Mouse (Mus musculus) lung, embryonic 15.5 days (tissue): ENCODE data around the gene Utf1. TPM values are rescaled to one million over a fixed set of nuclear protein-coding genes. Genes with fewer than 3 reads are reported as not detected.
A peak's percentile ranks its signal among the peaks of the same experiment; 100 is the strongest.

Source experiments
- ATAC-seq: fragments of 200-750 bp; cut with Nextera tagmentation; 2 replicates; pipeline ENCODE4 v1.8.0; 2017; ENCODE audit warnings: moderate number of reproducible peaks, borderline replicate concordance; ENCODE audit not compliant: low FRiP score, low TSS enrichment; ENCODE audit errors: extremely low read depth
- H3K27ac ChIP-seq: fragments of 300-500 bp; sonication (generic); 2 replicates; pipeline ENCODE4 v1.5.1; 2015; ENCODE audit warnings: moderate library complexity, mild to moderate bottlenecking, inconsistent platforms
- H3K27me3 ChIP-seq: fragments of 300-500 bp; sonication (generic); 2 replicates; pipeline ENCODE4 v1.6.1; 2015; ENCODE audit warnings: inconsistent platforms
- H3K36me3 ChIP-seq: fragments of 300-500 bp; sonication (generic); 2 replicates; pipeline ENCODE4 v1.6.1; 2015; ENCODE audit warnings: inconsistent platforms
- H3K4me1 ChIP-seq: fragments of 300-500 bp; sonication (generic); 2 replicates; pipeline ENCODE4 v1.6.1; 2015; ENCODE audit warnings: inconsistent platforms
- H3K4me2 ChIP-seq: fragments of 300-500 bp; sonication (generic); 2 replicates; pipeline ENCODE4 v1.6.1; 2015; ENCODE audit warnings: inconsistent platforms, mild to moderate bottlenecking, moderate library complexity
- H3K4me3 ChIP-seq: fragments of 300-500 bp; sonication (generic); 2 replicates; pipeline ENCODE4 v1.5.1; 2015; ENCODE audit warnings: mild to moderate bottlenecking, inconsistent platforms
- H3K9ac ChIP-seq: fragments of 300-500 bp; sonication (generic); 2 replicates; pipeline ENCODE4 v1.6.1; 2015; ENCODE audit warnings: inconsistent platforms
- H3K9me3 ChIP-seq: fragments of 300-500 bp; sonication (generic); 2 replicates; pipeline ENCODE4 v1.6.1; 2016; ENCODE audit warnings: inconsistent platforms
- WGBS: fragments of 180-500 bp; shearing (Covaris S2); methylation state at CpG from one replicate; pipeline ENCODE4 v1.1.7; 2015; 5-methylcytosine and 5-hydroxymethylcytosine counted together
- polyA plus RNA-seq: library from polyadenylated mRNA; unstranded; fragments of >200 nt; fragmentation: Nextera tagmentation; extraction: Ambion mirVana; gene quantifications from 2 replicates; pipeline ENCODE4 v1.2.1, GENCODE M21; 2015

The Utf1 gene
- 0.31 TPM in 1 of 2 replicates, not detected in the other for polyA plus RNA-seq

DNA sequence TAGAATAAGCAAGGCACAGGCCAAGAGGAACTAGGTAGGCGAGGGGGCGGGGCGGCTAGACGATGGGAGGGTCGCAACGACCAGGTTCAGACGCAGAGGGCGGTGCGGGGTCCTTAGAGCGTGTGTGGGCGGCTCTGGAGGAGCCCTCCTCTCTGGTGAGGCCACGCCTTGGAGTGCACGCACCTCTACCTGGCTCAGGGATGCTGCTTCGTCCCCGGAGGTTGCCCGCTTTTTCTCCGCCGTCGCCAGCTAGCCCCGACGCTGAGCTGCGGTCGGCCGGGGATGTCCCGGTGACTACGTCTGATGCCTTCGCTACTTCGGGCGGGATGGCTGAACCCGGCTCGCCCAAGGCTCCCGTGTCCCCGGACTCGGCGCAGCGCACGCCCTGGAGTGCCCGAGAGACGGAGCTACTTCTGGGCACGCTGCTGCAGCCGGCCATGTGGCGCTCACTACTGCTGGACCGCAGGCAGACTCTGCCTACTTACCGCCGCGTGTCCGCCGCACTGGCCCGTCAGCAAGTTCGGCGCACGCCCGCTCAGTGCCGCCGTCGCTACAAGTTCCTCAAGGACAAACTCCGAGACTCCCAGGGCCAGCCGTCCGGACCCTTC, at the start of gene Utf1:
Gene Utf1 (plus strand): TSS at position 116 of the 608 bp plus-strand sequence.
- Histone ChIP-seq H3K9me3 (no peaks in the 10 kb centered on the region), H3K36me3 (no peaks in the 10 kb centered on the region), H3K4me1 (0 out of 2 replicates have a peak, but pooled peaks cover 6% of the 10 kb centered on the region), H3K4me3 (peak within 1 kb of the TSS; percentile 32), H3K27me3 (peaks cover 89% of the 10 kb centered on the region), H3K9ac (no peak within 1 kb of the TSS), H3K27ac (no peak within 1 kb of the TSS), H3K4me2 (peak within 1 kb of the TSS; percentile 47)
- peak; percentile 68 for ATAC-seq
- 2% methylated on average over 59 of the region's 59 CpGs for WGBS

DNA sequence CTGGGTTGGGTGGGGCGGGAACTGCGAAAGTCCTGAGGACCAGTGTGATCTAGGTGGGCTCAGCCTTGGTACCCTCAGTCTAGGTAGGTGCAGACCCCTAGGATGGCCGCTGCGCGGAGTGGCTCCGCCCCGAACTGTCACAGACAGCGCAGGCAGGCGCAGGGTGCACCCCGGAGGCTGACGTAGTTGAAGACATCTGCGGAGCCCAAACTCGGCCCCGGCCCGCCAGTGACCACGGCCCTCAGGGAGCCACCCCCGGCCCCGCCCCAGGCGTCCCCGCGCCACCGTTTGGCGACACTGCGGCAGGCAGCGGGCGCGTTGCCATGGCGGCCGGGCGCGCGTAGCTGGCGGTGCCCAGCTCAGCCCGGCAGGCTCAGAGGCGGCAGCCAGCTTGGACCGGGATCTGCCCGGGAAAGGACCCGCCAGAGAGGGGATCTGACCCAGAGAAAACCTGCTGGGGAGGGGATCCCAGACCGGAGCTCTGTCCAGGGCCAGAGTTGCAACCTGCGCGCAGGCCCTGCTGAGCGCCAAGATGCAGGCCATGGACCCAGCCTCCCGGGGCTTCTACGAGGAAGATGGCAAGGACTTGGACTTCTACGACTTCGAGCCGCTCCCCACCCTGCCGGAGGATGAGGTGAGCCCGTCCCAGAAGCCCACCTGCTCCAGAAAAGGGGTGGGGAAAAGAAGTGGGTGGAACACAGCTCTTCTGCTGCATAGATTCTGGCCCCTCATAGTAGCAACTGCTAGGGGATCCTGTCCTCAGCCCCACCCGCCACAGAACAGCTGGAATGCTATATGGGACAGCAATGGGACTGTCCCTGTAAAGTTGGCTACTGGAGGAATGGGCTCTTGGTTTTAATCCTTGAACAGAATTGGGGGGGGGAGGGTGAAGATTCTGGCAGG, 48.7 kb upstream of the Utf1 start, which contains the start of gene Kndc1:
Gene Kndc1 (plus strand): TSS at position 42 of the 903 bp plus-strand sequence.
- Histone ChIP-seq H3K9ac (no peak within 1 kb of the TSS), H3K4me3 (peak within 1 kb of the TSS; percentile 39), H3K27ac (no peak within 1 kb of the TSS), H3K9me3 (no peaks in the 10 kb centered on the region), H3K4me1 (peaks cover 10% of the 10 kb centered on the region), H3K36me3 (no peaks in the 10 kb centered on the region), H3K4me2 (peak within 1 kb of the TSS; percentile 76), H3K27me3 (peaks cover 47% of the 10 kb centered on the region)
- peak; percentile 67; the same call in 1 of the 2 replicates for ATAC-seq
- 2% methylated on average over 50 of the region's 50 CpGs for WGBS

DNA sequence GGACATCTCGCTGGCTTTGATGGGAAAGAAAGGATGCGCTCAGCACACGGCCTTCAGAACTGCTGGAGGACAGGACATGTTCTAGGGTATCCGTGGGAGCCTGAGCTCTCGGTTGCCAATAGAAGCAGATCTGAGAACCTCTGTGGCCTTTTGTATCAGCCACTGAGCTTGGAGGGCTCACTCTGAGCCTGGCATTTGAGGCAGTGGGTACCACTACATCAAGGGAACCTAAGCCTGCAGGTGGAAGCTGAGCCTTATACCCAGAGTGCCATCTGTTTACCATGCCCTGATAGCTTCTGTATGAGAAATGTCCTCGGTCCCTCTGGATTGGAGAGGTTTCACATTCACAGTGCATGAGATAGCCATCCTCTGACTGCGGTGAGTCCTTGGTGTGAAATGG, 47.3 kb upstream of the Utf1 start:
- H3K36me3 ChIP-seq = no peaks in the 10 kb centered on the region
- H3K9me3 ChIP-seq = no peaks in the 10 kb centered on the region
- H3K4me1 ChIP-seq = peaks cover 10% of the 10 kb centered on the region
- no peak for ATAC-seq
- H3K9ac ChIP-seq = no peak overlapping the region
- H3K27me3 ChIP-seq = peaks cover 47% of the 10 kb centered on the region
- H3K4me3 ChIP-seq = no peak overlapping the region
- no peak overlapping the region for H3K4me2 ChIP-seq
- H3K27ac ChIP-seq = no peak overlapping the region
- WGBS = 72% methylated on average over 7 of the region's 7 CpGs

DNA sequence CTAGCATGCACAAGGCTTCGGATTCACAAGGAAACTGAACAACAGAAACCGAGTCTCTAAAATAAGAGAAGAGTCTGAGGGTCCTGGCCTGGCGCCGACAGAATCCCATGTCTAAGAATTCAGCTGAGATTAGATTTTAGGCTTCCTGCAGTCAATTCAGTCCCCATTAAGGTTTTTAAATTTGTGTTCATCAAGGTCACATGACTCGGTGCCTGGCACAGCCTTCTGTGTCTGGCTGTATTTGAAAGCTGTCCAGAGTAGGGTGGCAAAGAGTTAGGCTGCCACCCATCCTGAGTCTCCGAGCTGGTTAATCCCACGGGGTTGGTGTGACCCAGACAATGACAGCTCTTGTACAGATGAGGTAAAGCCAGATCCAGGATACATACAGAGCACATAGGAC, 46.8 kb upstream of the Utf1 start:
- no peak overlapping the region for H3K27ac ChIP-seq
- H3K4me1 ChIP-seq = peaks cover 10% of the 10 kb centered on the region
- no peak overlapping the region for H3K9ac ChIP-seq
- WGBS = 70% methylated on average over 7 of the region's 7 CpGs
- H3K27me3 ChIP-seq = peaks cover 47% of the 10 kb centered on the region
- no peak for ATAC-seq
- no peak overlapping the region for H3K4me3 ChIP-seq
- no peaks in the 10 kb centered on the region for H3K36me3 ChIP-seq
- H3K9me3 ChIP-seq = no peaks in the 10 kb centered on the region
- H3K4me2 ChIP-seq = no peak overlapping the region

DNA sequence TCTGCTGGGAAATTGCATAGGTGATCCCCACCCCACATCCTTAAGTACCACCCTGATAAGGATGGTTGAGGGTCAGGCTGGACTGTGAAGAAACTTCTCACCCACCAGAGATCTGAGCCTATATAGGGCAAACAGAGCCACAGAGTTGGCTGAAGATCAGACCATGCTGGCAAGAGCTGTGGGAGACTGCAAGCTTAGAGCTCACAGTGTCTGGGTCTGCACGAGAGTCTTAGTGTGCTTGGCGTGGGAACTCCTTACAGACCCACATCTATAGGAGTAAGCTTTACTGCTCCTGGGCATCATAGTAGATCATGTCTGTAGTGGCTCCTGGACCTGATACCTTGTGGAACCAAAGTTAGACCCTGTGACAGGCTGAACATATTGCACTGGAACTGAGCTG, 45.0 kb upstream of the Utf1 start:
- H3K9me3 ChIP-seq = no peaks in the 10 kb centered on the region
- no peak overlapping the region for H3K4me2 ChIP-seq
- H3K4me3 ChIP-seq = no peak overlapping the region
- peaks cover 33% of the 10 kb centered on the region for H3K27me3 ChIP-seq
- ATAC-seq = no peak
- peaks cover 10% of the 10 kb centered on the region for H3K4me1 ChIP-seq
- H3K36me3 ChIP-seq = no peaks in the 10 kb centered on the region
- 63% methylated on average over 2 of the region's 2 CpGs for WGBS
- no peak overlapping the region for H3K27ac ChIP-seq
- H3K9ac ChIP-seq = no peak overlapping the region

DNA sequence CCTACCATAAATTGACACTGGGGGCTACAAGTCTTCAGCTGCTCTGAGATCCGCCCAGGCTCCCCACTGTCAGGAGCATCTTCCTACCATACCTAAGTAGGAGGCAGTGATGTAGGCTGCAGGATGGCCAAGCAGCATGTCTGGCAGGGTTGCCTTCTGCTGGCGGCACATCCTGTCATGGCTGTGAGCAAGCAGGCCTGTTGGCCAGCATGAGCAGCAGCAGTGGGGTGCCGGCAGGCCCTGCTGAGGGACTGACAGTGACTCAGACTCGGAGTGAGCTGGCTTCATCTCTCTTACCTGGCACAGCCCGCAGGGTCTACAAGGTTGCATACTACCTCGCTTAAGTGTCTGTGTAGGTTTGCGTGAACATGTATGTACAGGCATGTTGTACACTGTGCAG, 44.1 kb upstream of the Utf1 start:
- H3K4me1 ChIP-seq = peaks cover 8% of the 10 kb centered on the region
- peaks cover 27% of the 10 kb centered on the region for H3K27me3 ChIP-seq
- H3K9ac ChIP-seq = no peak overlapping the region
- WGBS = 75% methylated on average over 7 of the region's 7 CpGs
- H3K27ac ChIP-seq = no peak overlapping the region
- no peaks in the 10 kb centered on the region for H3K9me3 ChIP-seq
- H3K4me3 ChIP-seq = no peak overlapping the region
- no peaks in the 10 kb centered on the region for H3K36me3 ChIP-seq
- no peak overlapping the region for H3K4me2 ChIP-seq
- no peak for ATAC-seq

DNA sequence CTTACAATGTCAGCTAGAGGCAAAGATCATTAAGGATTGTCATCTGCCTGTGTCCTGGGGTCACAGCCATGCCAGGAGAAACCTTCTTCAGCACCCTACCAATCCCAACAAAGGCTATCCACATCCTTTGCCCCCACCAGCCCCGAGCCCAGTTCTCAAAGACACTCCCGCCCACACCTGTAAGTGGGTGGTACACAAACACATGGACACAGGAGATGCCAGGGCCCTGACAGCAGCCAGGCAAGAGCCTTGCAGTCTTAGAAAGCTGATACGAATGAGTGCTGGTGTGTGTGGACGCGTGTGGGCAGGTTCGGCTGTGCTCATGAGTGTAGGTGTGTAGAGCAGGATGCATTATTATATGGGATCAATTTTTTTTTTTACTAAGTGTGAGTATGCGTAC, 43.1 kb upstream of the Utf1 start:
- Histone ChIP-seq H3K4me3 (no peak overlapping the region), H3K4me2 (no peak overlapping the region), H3K27me3 (peaks cover 27% of the 10 kb centered on the region), H3K27ac (no peak overlapping the region), H3K36me3 (no peaks in the 10 kb centered on the region), H3K9me3 (no peaks in the 10 kb centered on the region), H3K9ac (no peak overlapping the region), H3K4me1 (no peaks in the 10 kb centered on the region)
- no peak for ATAC-seq
- 88% methylated on average over 7 of the region's 7 CpGs for WGBS

DNA sequence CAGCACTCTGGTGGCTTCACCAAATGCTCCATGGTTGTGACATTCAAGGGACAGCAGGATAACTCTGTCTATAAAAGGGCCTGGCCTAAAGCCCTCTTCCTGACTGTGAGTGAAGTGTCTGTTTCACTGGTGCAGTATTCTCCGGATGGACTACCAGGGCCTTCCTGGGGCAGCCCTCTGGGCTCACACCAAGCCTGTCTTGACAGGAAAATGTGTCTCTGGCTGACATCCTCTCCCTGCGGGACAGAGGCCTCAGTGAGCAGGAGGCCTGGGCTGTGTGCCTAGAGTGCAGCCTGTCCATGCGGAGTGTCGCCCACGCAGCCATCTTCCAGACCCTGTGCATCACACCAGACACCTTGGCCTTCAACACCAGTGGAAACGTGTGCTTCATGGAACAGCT, 42.7 kb upstream of the Utf1 start:
- Histone ChIP-seq H3K27ac (no peak overlapping the region), H3K4me3 (no peak overlapping the region), H3K36me3 (no peaks in the 10 kb centered on the region), H3K9me3 (no peaks in the 10 kb centered on the region), H3K4me1 (no peaks in the 10 kb centered on the region), H3K9ac (no peak overlapping the region), H3K27me3 (peaks cover 27% of the 10 kb centered on the region), H3K4me2 (no peak overlapping the region)
- ATAC-seq = no peak
- WGBS = 74% methylated on average over 6 of the region's 6 CpGs

DNA sequence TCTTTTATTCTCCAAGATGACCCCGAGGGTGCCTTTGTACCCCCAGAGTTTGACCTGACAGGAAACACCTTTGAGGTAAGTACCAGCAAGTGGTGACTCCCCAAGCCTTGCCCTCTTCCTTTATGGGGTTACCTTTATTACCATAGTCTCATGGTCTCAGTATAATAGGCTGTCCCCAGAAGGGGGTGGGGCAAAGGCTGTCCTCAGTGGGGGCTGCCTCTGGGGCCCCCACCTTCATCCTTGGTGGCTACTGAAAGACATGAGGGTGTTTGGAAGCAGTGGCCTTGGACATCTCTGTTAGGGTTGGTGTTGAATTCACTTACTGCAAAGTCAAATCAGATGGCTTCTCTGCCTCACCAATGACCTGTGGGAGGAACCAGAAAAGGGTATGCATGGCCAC, 41.6 kb upstream of the Utf1 start:
- H3K27ac ChIP-seq = no peak overlapping the region
- ATAC-seq = no peak
- H3K36me3 ChIP-seq = no peaks in the 10 kb centered on the region
- peaks cover 20% of the 10 kb centered on the region for H3K27me3 ChIP-seq
- WGBS = 38% methylated on average over 1 of the region's 1 CpGs
- no peak overlapping the region for H3K9ac ChIP-seq
- H3K4me2 ChIP-seq = no peak overlapping the region
- H3K4me3 ChIP-seq = no peak overlapping the region
- H3K9me3 ChIP-seq = no peaks in the 10 kb centered on the region
- no peaks in the 10 kb centered on the region for H3K4me1 ChIP-seq

DNA sequence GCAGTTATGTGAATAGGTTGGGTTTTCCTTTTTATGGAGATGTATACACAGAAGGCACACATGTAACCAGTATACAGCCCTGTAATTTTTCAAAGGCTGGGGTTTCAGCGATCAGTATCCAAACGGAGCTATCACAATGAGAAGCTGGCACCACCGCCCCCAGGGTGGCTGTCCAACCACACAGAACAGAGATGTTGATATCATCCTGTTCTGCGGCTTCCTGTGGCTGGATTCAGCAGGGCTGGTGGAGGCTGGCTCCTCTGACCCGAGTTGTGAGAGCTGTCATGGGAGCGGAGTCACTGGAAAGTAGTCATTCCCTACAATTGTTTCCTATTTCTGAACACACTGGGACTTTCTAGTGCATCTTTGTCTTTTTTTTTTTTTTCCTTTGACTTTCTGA, 38.3 kb upstream of the Utf1 start:
- Histone ChIP-seq H3K36me3 (no peaks in the 10 kb centered on the region), H3K27ac (no peak overlapping the region), H3K4me2 (no peak overlapping the region), H3K4me3 (no peak overlapping the region), H3K4me1 (no peaks in the 10 kb centered on the region), H3K9me3 (no peaks in the 10 kb centered on the region), H3K9ac (no peak overlapping the region), H3K27me3 (peaks cover 20% of the 10 kb centered on the region)
- no peak for ATAC-seq
- 16% methylated on average over 6 of the region's 6 CpGs for WGBS

DNA sequence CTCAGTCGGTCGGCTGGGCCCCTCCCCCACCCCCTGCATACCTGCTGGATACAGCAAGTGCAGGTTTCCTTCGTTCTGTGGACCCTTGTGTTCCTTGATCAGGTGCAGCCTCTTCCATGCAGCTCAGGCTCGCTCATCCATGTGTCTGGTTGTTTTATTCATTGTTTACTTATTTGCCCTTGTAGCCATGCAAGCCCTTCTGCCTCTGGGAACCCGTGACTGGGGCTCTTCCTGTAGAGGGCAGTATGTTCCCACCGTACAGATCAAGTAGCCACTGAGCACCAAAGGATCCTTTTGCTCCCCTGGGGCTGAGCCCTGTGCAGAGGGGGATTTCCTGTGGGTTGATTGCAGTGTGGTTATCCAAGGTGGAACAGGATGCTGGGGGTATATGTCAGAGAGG, 37.9 kb upstream of the Utf1 start:
- Histone ChIP-seq H3K27me3 (peaks cover 20% of the 10 kb centered on the region), H3K4me3 (no peak overlapping the region), H3K4me1 (no peaks in the 10 kb centered on the region), H3K9me3 (no peaks in the 10 kb centered on the region), H3K9ac (no peak overlapping the region), H3K27ac (no peak overlapping the region), H3K4me2 (no peak overlapping the region), H3K36me3 (no peaks in the 10 kb centered on the region)
- ATAC-seq = peak; percentile 37; the same call in 1 of the 2 replicates
- WGBS = 2% methylated on average over 6 of the region's 6 CpGs

DNA sequence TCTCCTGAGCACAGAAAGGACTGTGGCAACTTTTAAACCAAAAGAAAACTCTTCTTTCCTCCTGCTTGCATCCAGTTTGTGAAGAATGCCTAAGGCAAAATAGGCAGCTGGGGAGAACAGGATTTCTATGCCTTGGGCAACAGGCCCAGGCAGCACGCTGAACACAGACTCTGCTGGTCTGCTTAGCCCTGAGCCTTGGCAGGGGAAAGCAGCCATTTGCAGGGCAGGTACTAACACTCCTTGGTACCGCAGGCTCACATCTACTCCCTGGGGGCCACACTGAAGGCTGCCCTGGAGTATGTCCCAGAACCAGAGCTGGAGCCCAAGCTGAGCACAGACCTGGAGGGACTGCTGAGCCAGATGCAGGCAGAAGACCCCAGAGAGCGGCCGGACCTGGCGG, 35.4 kb upstream of the Utf1 start:
- Histone ChIP-seq H3K36me3 (no peaks in the 10 kb centered on the region), H3K4me3 (no peak overlapping the region), H3K27me3 (peaks cover 25% of the 10 kb centered on the region), H3K9ac (no peak overlapping the region), H3K9me3 (no peaks in the 10 kb centered on the region), H3K4me2 (no peak overlapping the region), H3K4me1 (no peaks in the 10 kb centered on the region), H3K27ac (no peak overlapping the region)
- ATAC-seq = no peak
- 73% methylated on average over 5 of the region's 5 CpGs for WGBS
